Mouse (Mus musculus): Measurements from ENCODE around the gene Map1b. TPM values are rescaled to one million over a fixed set of nuclear protein-coding genes. Genes with fewer than 3 reads are reported as not detected.

Map1b gene
- total and polyA plus RNA-seq, 2 experiments from 2014 or later, result 34.1 to 43.6 TPM

GRCm38 (mm10) chr13:99384555-99385203 is 131.7 kb downstream of the Map1b start:
- no peak overlapping the region for H3K4me2 ChIP-seq (ENCODE audit: low read depth, low read length)
- 73% methylated on average over 7 of the region's 7 CpGs for WGBS
- H3K4me3 ChIP-seq (ENCODE audit: low read depth, low read length), result no peak overlapping the region
- H3K4me1 ChIP-seq (ENCODE audit: control insufficient read depth, insufficient read depth), result 0 out of 2 replicates have a peak, but pooled peaks cover 5% of the 10 kb centered on the region
- no peaks in the 10 kb centered on the region for H3K27me3 ChIP-seq (ENCODE audit: control insufficient read depth, insufficient read depth, low read length)
- peak; percentile 57 for ATAC-seq (ENCODE audit: insufficient read depth, low read depth)
- H3K9me3 ChIP-seq (replicated peaks; ENCODE audit: control insufficient read depth, low read length), result no peaks in the 10 kb centered on the region
- no peak overlapping the region for H3K9ac ChIP-seq (replicated peaks; ENCODE audit: low read depth, low read length)
- 0 out of 2 replicates have a peak, but pooled peaks cover 6% of the 10 kb centered on the region for H3K36me3 ChIP-seq (replicated peaks; ENCODE audit: control insufficient read depth, insufficient read depth, low read length)
- peak overlapping the region; percentile 36 for H3K27ac ChIP-seq (ENCODE audit: low read depth)
- no peak for TF ChIP-seq EP300 (IDR thresholded peaks at IDR 0.05; ENCODE audit: low read depth)
- no peak for TF ChIP-seq CTCF (IDR thresholded peaks at IDR 0.05; ENCODE audit: low read depth)
- DNase-seq (ENCODE audit: low spot score), result peak; percentile 30

- Histone ChIP-seq H3K27ac (ENCODE audit: low read depth) (no peak overlapping the region), H3K27me3 (ENCODE audit: control insufficient read depth, insufficient read depth, low read length) (no peaks in the 10 kb centered on the region), H3K9me3 (replicated peaks; ENCODE audit: control insufficient read depth, low read length) (no peaks in the 10 kb centered on the region), H3K4me2 (ENCODE audit: low read depth, low read length) (no peak overlapping the region), H3K9ac (replicated peaks; ENCODE audit: low read depth, low read length) (no peak overlapping the region), H3K4me1 (ENCODE audit: control insufficient read depth, insufficient read depth) (0 out of 2 replicates have a peak, but pooled peaks cover 5% of the 10 kb centered on the region), H3K4me3 (ENCODE audit: low read depth, low read length) (no peak overlapping the region), H3K36me3 (replicated peaks; ENCODE audit: control insufficient read depth, insufficient read depth, low read length) (0 out of 2 replicates have a peak, but pooled peaks cover 6% of the 10 kb centered on the region)
- WGBS, result 42% methylated on average over 6 of the region's 6 CpGs
- no peak for ATAC-seq (ENCODE audit: insufficient read depth, low read depth)
- no peak for DNase-seq (ENCODE audit: low spot score)
- TF ChIP-seq CTCF (IDR thresholded peaks at IDR 0.05; ENCODE audit: low read depth) (no peak), EP300 (IDR thresholded peaks at IDR 0.05; ENCODE audit: low read depth) (no peak)
Observed at GRCm38 (mm10) chr13:99382373-99382772, 134.0 kb downstream of the Map1b start.

DNA sequence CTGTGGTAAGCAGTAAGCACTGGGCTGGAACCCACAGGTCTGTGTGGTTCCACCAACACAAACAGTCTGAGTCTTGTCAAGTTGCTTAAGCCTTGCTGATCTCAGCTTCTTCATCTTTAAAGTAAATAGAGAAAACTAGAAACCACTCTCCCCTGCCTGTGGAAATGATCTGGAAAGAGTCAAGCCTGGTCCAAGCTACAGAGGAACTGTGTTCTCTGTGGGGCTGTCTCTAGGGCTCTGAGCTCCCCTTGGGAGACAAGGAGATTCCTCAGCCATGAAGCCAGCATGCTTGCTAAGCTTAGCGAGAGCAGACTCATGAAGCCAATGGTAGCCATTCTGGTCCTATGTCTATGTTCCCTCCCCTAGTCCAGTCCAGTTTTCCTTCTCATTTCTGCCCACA is 138.1 kb downstream of the Map1b start:
- no peaks in the 10 kb centered on the region for H3K4me1 ChIP-seq (ENCODE audit: control insufficient read depth, insufficient read depth)
- 73% methylated on average over 1 of the region's 1 CpGs for WGBS
- H3K27me3 ChIP-seq (ENCODE audit: control insufficient read depth, insufficient read depth, low read length), result no peaks in the 10 kb centered on the region
- no peak overlapping the region for H3K9ac ChIP-seq (replicated peaks; ENCODE audit: low read depth, low read length)
- no peak overlapping the region for H3K4me3 ChIP-seq (ENCODE audit: low read depth, low read length)
- no peaks in the 10 kb centered on the region for H3K9me3 ChIP-seq (replicated peaks; ENCODE audit: control insufficient read depth, low read length)
- H3K27ac ChIP-seq (ENCODE audit: low read depth), result no peak overlapping the region
- 0 out of 2 replicates have a peak, but pooled peaks cover 6% of the 10 kb centered on the region for H3K36me3 ChIP-seq (replicated peaks; ENCODE audit: control insufficient read depth, insufficient read depth, low read length)
- DNase-seq (ENCODE audit: low spot score) (no peak), ATAC-seq (ENCODE audit: insufficient read depth, low read depth) (no peak)
- TF ChIP-seq CTCF (IDR thresholded peaks at IDR 0.05; ENCODE audit: low read depth) (no peak), EP300 (IDR thresholded peaks at IDR 0.05; ENCODE audit: low read depth) (no peak)
- no peak overlapping the region for H3K4me2 ChIP-seq (ENCODE audit: low read depth, low read length)

- Histone ChIP-seq H3K9me3 (replicated peaks; ENCODE audit: control insufficient read depth, low read length) (no peaks in the 10 kb centered on the region), H3K4me3 (ENCODE audit: low read depth, low read length) (no peak overlapping the region), H3K4me2 (ENCODE audit: low read depth, low read length) (no peak overlapping the region), H3K4me1 (ENCODE audit: control insufficient read depth, insufficient read depth) (no peaks in the 10 kb centered on the region), H3K9ac (replicated peaks; ENCODE audit: low read depth, low read length) (no peak overlapping the region), H3K27ac (ENCODE audit: low read depth) (no peak overlapping the region), H3K27me3 (ENCODE audit: control insufficient read depth, insufficient read depth, low read length) (no peaks in the 10 kb centered on the region), H3K36me3 (replicated peaks; ENCODE audit: control insufficient read depth, insufficient read depth, low read length) (0 out of 2 replicates have a peak, but pooled peaks cover 6% of the 10 kb centered on the region)
- ATAC-seq (ENCODE audit: insufficient read depth, low read depth) (no peak), DNase-seq (ENCODE audit: low spot score) (no peak)
- no peak for TF ChIP-seq EP300 (IDR thresholded peaks at IDR 0.05; ENCODE audit: low read depth)
- TF ChIP-seq CTCF (IDR thresholded peaks at IDR 0.05; ENCODE audit: low read depth), result no peak
- WGBS, result 58% methylated on average over 6 of the region's 6 CpGs
Observed at GRCm38 (mm10) chr13:99377055-99377454, 139.3 kb downstream of the Map1b start.

DNA sequence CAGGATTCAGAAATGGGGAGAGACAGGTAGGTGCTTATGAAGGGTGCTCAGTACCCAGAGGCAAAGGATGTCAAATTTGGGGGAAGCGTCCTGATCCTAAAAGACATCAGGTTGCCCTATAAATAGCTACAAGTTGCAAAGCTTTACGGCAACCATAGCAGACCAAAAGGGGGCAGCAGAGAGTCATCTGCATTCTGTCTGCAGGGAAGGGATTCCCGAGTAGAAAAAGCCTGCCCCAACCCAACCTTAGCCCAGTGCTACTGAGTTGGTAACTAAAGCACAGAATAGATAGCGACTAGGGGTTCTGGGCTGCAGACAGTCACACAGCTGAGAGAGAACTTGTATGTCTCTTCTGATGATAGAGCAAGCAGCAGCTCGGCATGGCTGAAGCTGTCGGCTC is 140.8 kb downstream of the Map1b start:
- Histone ChIP-seq H3K4me3 (ENCODE audit: low read depth, low read length) (no peak overlapping the region), H3K4me1 (ENCODE audit: control insufficient read depth, insufficient read depth) (no peaks in the 10 kb centered on the region), H3K4me2 (ENCODE audit: low read depth, low read length) (no peak overlapping the region), H3K36me3 (replicated peaks; ENCODE audit: control insufficient read depth, insufficient read depth, low read length) (0 out of 2 replicates have a peak, but pooled peaks cover 6% of the 10 kb centered on the region), H3K27ac (ENCODE audit: low read depth) (no peak overlapping the region), H3K27me3 (ENCODE audit: control insufficient read depth, insufficient read depth, low read length) (no peaks in the 10 kb centered on the region), H3K9me3 (replicated peaks; ENCODE audit: control insufficient read depth, low read length) (no peaks in the 10 kb centered on the region), H3K9ac (replicated peaks; ENCODE audit: low read depth, low read length) (no peak overlapping the region)
- DNase-seq (ENCODE audit: low spot score), result peak; percentile 81
- ATAC-seq (ENCODE audit: insufficient read depth, low read depth), result peak; percentile 70
- WGBS, result 19% methylated on average over 6 of the region's 6 CpGs
- TF ChIP-seq CTCF (IDR thresholded peaks at IDR 0.05; ENCODE audit: low read depth), result peak; percentile 96
- no peak for TF ChIP-seq EP300 (IDR thresholded peaks at IDR 0.05; ENCODE audit: low read depth)
